Mouse (Mus musculus) stomach, postnatal 0 days (tissue): Measurements from ENCODE around the gene Dap.

Experiments used
- CTCF ChIP-seq: IDR thresholded peaks from 2 replicates; pipeline ENCODE4 v1.5.1; 2016; ENCODE audit warnings: antibody characterized with exemption, low read depth, mild to moderate bottlenecking, moderate library complexity
- EP300 ChIP-seq: optimal IDR thresholded peaks from 2 replicates; pipeline ENCODE3; 2016; ENCODE audit warnings: antibody characterized with exemption

GRCm38 (mm10) chr15:31304302-31304701, 80.2 kb downstream of the Dap start:
- TF ChIP-seq CTCF (no peak), EP300 (no peak)
